Mouse (Mus musculus) left cerebral cortex, postnatal 36 days (tissue): ENCODE results near the gene Atp2a1. TPM values are rescaled to one million over a fixed set of nuclear protein-coding genes. Genes with fewer than 3 reads are reported as not detected.
"Not testable (repeated sequence)": the region's sequence is repeated elsewhere in the genome, so short reads cannot be mapped to it uniquely, and the experiment has no call there.

ENCODE experiments used
- DNase-seq, 2 experiments: peaks; one replicate each; pipeline ENCODE4 v3.0.0; 2021 to 2022; ENCODE audit warnings: low spot score in 2 of 2, mixed read lengths in 1 of 2
- intact Hi-C: fragments of 180-260 bp; cut with DNase I; formaldehyde crosslinking; loops from one replicate; pipeline ENCODE4 v1.15.1; 2025
- total RNA-seq, 2 experiments: library from RNA; stranded (reverse); gene quantifications; 2 replicates each; pipeline ENCODE4 v1.2.3; 2021

Atp2a1 gene
- total RNA-seq: under 1 TPM in 1 of 2 experiments, not detected in 1; 0.54 TPM

DNA sequence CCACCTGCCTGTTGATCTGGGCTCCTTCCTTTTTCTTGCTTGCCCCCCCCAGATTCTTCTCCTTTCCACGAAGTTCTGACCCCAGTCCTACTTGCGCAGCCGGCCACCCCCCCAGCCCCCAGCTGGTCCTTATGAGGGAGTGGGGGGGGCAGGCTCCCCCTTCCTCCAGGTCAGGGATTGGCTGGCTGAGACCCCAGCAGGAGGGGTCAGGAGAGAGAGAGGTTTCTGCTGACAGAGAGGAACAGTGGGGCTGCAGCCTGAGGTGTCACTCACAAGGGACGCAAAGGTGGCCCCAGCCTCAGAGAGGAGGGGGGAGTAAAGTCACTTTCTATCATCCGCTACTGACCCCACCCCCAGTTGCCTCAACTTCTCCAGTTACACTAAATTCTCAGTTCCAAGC lies at the start of gene Atp2a1:
Gene Atp2a1, minus strand, starts transcription at position 105 of the 400 bp plus-strand sequence.
- intact Hi-C loops: no loop called here
- no peak for DNase-seq

DNA sequence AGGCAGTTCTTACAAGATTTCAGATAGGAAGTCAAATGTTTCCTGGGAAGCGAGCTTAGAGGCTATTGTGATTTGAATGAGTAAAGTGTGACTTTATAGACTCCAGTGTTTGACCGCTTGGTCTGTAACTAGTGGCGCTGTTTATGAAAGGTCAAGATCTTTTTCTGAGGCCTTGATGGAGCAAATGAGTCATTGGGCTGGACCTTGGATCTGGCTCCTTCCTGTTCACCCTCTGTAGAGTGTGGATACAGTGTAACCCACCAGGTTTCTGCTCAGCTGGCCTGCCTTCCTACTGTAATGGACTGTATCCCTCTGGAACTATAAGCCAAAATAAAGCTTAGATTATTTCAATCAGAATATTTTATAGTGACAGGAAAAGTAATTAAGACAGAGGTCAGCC lies 48.4 kb upstream of the Atp2a1 start:
- intact Hi-C loops: no loop called here
- no peak for DNase-seq

DNA sequence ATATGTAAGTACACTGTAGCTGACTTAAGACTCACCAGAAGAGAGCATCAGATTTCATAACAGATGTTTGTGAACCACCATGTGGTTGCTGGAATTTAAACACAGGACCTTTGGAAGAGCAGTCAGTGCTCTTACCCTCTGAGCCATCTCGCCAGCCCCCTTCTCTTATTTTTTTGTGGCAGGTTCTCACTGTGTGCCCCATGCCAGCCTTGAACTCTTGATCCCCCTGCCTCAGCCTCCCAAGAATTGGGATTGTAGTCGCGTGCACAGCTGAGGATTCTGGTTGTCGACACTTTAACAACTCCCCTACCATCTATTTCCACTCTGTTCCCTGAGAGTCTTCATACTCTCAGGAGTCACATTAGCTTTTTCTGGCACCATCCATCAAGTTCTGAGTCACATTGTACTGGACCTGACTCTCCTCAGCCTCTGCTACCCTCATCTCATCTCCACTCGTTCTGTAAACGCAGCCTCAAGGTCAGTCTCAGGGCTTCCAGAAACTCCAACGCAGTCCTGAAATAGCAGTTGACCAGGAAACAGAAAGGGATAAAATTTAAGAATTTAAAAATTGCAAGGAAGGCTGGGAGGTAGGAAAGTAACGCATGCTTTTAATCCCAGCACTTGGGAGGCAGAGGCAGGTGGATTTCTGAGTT lies 44.3 kb upstream of the Atp2a1 start:
- intact Hi-C loops: no loop called here
- no peak for DNase-seq

- no peak for DNase-seq
- intact Hi-C loops: loop anchor here (5.0 kb wide), 1 partner anchor 233 kb away; the partner anchor contains the start of gene Sbk1
Observed at GRCm38 (mm10) chr7:126504913-126505312, 42.0 kb upstream of the Atp2a1 start.

GRCm38 (mm10) chr7:126503273-126503878 lies 40.5 kb upstream of the Atp2a1 start, which contains the start of gene Atxn2l:
Atxn2l (minus strand) TSS chr7:126503437.
- peak; percentile 99 for DNase-seq

GRCm38 (mm10) chr7:126502751-126503150 lies 39.8 kb upstream of the Atp2a1 start:
- DNase-seq: no peak
- intact Hi-C loops: loop anchor here (1.0 to 5.0 kb wide), 3 partner anchors 15 to 230 kb away; partner anchors contain the start of genes Rabep2, Sbk1 and Tufm

More at GRCm38 (mm10) chr7:126503273-126503878, 40.5 kb upstream of the Atp2a1 start, which contains the start of gene Atxn2l:
- intact Hi-C loops: loop anchor here (2.0 to 5.0 kb wide), 2 partner anchors 75 to 231 kb away; partner anchors contain the start of genes Rabep2 and Sbk1

GRCm38 (mm10) chr7:126502023-126502741 lies 39.3 kb upstream of the Atp2a1 start:
- peak; percentile 93 to 95 for DNase-seq
- intact Hi-C loops: loop anchor here (1.0 to 5.0 kb wide), 3 partner anchors 15 to 230 kb away; partner anchors contain the start of genes Rabep2, Sbk1 and Tufm

DNA sequence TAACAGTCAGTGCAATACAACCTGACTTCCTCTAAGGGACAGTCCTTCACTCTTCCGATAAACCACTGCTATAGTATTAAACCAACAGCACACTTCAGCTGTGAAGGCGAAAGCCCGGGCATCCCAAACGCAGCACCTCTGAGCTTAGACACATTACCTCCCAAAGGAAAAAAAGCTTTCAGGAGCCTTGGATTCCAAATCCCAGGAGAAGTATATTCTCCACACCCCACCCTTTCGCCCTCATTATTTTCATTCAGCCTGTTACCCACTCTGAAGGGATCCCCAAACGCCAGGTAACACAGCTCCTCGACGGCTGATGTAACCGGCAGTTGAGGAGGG lies 38.7 kb upstream of the Atp2a1 start:
- DNase-seq: no peak
- intact Hi-C loops: loop anchor here (1.0 to 5.0 kb wide), 3 partner anchors 14 to 229 kb away; partner anchors contain the start of genes Rabep2, Sbk1 and Tufm

DNA sequence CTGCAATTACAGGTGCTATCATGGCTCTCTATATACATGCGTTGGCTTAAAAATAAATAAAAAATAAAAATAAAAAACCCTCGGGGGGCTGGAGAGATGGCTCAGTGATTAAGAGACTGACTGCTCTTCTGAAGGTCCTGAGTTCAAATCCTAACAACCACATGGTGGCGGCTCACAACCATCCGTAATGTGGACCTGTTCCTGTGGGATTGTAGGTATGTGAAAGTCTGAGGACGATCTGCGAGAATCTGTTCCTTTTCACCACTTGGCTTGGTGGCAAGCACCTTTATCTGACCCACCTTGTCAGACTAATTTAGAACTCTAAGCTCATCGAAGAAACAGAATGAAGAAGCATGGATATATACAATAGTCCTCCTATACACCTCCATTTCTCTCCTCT lies 36.5 kb upstream of the Atp2a1 start:
- intact Hi-C loops: no loop called here

DNA sequence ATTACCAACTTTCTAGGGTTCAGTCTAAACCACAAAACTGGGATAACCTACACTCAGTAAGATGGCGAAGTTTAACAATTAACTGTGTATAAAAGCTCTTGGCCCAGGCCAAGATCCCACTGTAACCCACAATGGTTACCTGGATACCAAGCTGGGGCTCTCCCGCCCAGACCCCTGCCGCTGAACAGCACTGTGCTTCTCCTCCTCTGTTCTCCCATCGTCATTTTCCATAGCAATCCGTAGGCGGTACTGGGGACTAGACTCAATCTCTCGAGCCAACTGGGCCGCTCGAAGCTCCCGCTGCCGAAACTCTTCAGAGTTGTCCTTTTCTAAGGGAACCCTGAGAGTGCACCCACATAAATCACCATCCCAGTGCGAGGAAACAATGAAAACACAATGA lies 35.1 kb upstream of the Atp2a1 start:
- intact Hi-C loops: no loop called here
- DNase-seq: no peak

More for the DNA sequence above, 36.5 kb upstream of the Atp2a1 start:
- DNase-seq: no peak

- DNase-seq: no peak
- intact Hi-C loops: no loop called here
Observed at GRCm38 (mm10) chr7:126496475-126496874, 33.6 kb upstream of the Atp2a1 start.

- DNase-seq: no peak
- intact Hi-C loops: no loop called here
Observed at GRCm38 (mm10) chr7:126494120-126494519, 31.2 kb upstream of the Atp2a1 start.

DNA sequence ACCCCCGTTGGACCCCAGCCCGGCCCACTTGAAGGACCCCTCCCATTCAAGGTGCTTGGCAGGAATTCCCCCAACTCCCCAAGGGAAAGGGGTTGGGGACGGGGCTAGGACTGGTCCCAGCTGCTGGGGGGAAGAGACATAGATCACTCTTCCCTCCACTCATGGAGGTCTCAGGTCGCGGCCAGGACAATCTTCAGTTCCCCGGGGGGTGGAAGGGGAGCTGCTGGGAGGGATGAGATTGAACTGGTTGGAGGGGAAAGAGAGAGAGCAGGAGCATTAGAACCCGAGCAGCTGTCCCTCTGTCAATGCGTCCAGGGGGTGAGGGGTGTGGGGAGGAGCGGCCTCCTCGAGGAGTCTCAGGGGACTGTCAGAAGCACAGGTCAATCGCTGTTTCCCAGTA lies 29.1 kb upstream of the Atp2a1 start:
- intact Hi-C loops: no loop called here
- DNase-seq: no peak

GRCm38 (mm10) chr7:126491005-126491404 lies 28.1 kb upstream of the Atp2a1 start:
- DNase-seq: no peak
- intact Hi-C loops: no loop called here

DNA sequence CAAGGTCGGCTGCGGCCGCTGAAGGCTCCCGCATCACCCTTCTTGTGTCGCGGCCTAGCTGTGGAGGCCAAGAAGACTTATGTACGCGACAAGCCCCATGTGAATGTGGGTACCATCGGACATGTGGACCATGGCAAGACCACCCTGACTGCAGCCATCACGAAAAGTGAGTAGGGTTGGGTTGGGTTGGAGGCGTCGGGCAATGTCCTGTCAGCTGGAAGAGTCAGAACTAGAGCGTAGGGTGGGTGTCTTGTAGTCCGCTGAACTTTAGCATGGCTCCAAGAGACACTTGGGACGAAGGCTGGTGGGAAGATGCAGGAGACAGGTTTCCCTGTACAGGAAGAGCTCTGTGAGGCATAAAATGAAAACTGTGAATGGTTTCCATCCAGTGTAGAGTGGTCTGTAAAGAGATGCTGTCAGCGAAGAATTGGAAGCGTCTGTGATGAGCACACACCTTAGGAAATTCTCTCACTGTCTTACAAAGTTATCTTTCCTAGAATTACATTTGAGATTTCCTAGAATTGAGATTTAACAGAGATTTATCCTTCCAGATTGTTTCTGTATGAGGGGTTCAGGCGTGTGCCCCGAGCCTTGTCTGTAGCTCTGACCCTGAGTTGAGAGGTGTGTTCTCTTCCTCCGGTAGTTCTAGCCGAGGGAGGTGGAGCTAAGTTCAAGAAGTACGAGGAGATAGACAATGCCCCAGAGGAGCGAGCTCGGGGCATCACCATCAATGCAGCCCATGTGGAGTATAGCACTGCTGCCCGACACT lies 24.9 kb upstream of the Atp2a1 start:
- intact Hi-C loops: loop anchor here (1.0 to 5.0 kb wide), 2 partner anchors 14 to 80 kb away; partner anchors contain the start of gene Eif3c

GRCm38 (mm10) chr7:126487052-126487483 lies 24.2 kb upstream of the Atp2a1 start, which contains the start of gene Tufm:
Tufm (plus strand) TSS chr7:126487361.
- intact Hi-C loops: loop anchor here (1.0 to 5.0 kb wide), 2 partner anchors 15 to 80 kb away; partner anchors contain the start of gene Eif3c
- peak; percentile 97 to 98 for DNase-seq

More for the DNA sequence above, 24.9 kb upstream of the Atp2a1 start:
- DNase-seq: not testable (repeated sequence)

DNA sequence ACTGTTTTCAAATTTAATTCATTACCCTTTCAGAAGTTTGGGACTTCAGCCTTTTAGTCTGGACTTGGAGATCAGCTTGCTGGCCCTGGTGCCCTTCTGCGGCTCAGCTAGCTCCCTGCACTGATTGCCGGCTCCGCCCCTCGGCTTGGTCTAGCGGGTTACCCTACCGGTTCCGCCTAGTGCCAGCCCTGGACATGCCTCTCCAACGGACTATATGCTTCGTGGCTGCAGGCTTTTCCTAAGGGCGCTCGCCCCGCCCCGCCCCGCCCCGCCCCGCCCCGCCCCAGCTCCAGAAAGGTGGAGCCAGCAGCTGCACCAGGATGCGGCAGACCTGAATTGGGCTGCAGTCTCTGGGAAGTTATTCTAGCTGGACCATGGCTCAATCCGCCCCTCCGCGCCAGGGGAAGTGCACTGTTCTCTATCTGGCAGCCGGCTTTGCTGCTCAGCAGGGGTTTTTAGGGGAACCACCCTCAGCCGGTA lies 19.5 kb upstream of the Atp2a1 start:
- intact Hi-C loops: no loop called here
- peak; percentile 49 to 54 for DNase-seq

- intact Hi-C loops: no loop called here
- no peak for DNase-seq
Observed at GRCm38 (mm10) chr7:126481699-126482098, 18.8 kb upstream of the Atp2a1 start.
